Mouse (Mus musculus): ENCODE measurements at regions not wholly inside any gene's neighbourhood (a gene's known extent, or its start where the extent isn't known, plus 50 kb on each side); places are given as distances from the start of the nearest gene placed in this dataset.
"Not testable (repeated sequence)": the region's sequence is repeated elsewhere in the genome, so short reads cannot be mapped to it uniquely, and the experiment has no call there.

GRCm38 (mm10) chr8:37159481-37159880 lies 166.1 kb downstream of the AI429214 start:
- no peak for ATAC-seq (replicated peaks in 1 of 2; ENCODE audit: insufficient read depth in 1 of 2, low FRiP score in 2 of 2, low TSS enrichment in 1 of 2, low read depth in 1 of 2, poor library complexity in 2 of 2, severe bottlenecking in 2 of 2)

DNA sequence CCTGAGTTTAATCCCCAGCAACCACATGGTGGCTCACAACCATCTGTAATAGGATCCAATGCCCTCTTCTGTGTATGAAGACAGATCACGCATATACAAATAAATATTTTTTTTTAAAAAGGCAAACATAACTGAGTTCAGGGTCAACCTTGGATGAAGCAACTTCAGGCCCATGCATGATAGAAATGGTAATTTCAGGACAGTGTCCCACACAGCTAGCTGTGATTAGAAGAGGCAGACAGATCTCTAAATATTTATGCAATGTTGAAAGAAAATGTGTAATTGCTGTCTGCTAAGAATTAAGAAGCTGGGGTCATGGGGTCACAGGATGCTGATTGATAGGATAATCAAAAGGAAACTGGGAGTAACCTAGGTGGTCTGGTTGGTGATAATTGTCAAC lies 203.5 kb downstream of the AI429214 start:
- no peak for ATAC-seq (replicated peaks in 1 of 2; ENCODE audit: insufficient read depth in 1 of 2, low FRiP score in 2 of 2, low TSS enrichment in 1 of 2, low read depth in 1 of 2, poor library complexity in 2 of 2, severe bottlenecking in 2 of 2)

GRCm38 (mm10) chr8:37215894-37216293 lies 222.5 kb downstream of the AI429214 start:
- no peak for ATAC-seq (replicated peaks in 1 of 2; ENCODE audit: insufficient read depth in 1 of 2, low FRiP score in 2 of 2, low TSS enrichment in 1 of 2, low read depth in 1 of 2, poor library complexity in 2 of 2, severe bottlenecking in 2 of 2)

- ATAC-seq (replicated peaks in 1 of 2; ENCODE audit: insufficient read depth in 1 of 2, low FRiP score in 2 of 2, low TSS enrichment in 1 of 2, low read depth in 1 of 2, poor library complexity in 2 of 2, severe bottlenecking in 2 of 2): no peak
These were observed 233.7 kb downstream of the AI429214 start for GRCm38 (mm10) chr8:37227091-37227490.

GRCm38 (mm10) chr8:37237306-37237705 lies 243.9 kb downstream of the AI429214 start:
- ATAC-seq (replicated peaks in 1 of 2; ENCODE audit: insufficient read depth in 1 of 2, low FRiP score in 2 of 2, low TSS enrichment in 1 of 2, low read depth in 1 of 2, poor library complexity in 2 of 2, severe bottlenecking in 2 of 2): no peak

DNA sequence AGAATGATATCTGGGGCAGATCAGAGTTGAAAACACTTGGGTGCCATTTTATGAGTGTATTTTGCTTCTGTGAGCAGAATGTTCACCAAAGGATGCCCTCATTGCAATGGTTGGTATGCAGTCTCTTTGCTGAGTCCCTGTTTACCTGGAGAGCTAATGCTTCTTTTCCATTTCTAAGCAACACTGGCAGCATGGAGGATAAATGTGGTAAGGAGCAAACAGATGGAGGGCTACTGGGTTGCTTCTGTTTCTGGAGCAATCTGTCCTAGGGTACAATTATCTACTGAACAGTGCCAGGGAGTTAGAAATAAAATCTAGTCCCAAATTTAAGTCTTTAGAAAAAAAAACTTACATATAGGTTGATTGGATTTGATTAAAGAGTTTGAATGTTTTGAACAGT lies 245.9 kb downstream of the AI429214 start:
- ATAC-seq (replicated peaks in 1 of 2; ENCODE audit: insufficient read depth in 1 of 2, low FRiP score in 2 of 2, low TSS enrichment in 1 of 2, low read depth in 1 of 2, poor library complexity in 2 of 2, severe bottlenecking in 2 of 2): no peak

DNA sequence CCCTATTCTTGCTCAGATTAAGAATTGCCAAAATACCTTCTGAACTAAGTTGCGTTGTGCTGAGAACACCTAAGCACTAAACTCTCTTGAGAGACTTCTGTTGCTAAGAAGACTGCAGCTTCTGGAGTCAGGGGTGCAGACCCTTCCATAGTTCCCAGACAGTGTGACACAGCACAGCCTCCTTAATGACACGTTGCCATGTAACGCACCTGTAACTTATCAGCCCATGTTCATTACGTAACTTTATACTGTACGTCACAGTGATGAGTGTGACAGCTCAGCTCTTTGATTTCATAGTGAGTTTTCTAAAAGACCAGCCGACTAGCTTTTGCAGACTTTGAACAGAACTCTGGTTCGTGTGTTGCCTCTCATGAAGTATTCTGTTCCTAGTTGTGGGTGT lies 257.8 kb downstream of the AI429214 start:
- not testable (repeated sequence) for ATAC-seq (replicated peaks in 1 of 2; ENCODE audit: insufficient read depth in 1 of 2, low FRiP score in 2 of 2, low TSS enrichment in 1 of 2, low read depth in 1 of 2, poor library complexity in 2 of 2, severe bottlenecking in 2 of 2)

DNA sequence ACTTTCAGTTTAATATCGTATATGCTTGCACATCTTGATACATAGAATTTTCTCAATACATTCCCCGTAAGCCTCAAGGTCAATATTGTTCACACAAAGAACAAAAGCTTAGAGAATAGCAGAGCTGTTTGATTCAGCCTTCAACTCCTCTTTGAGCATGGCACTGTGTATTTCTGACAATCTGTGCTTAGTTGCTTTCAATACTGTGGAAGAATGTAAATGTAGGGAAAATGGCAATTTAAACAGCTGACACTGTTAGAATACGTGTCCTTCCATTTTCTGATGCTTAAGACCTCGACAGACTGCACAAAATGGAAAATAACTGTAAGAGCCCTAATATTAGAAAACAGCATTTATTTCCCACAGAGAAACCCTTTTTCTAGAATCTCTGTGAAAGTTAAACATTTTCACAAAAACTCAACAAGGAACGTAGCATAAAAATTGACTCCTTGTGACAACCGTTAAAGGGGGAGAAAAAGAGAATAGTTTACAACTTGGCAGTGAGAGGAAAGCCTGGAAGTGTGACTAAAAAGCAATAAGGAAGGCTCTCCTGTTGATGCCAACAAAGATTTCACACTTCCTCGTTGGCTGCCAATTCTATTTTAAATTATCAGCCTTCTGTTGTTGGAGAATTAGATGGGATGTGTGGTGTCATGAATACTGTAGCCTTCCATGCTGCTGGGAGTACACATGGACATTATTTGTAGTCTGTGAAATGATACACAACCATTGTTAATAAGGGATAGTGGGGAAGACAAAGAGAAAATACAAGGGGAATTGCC lies 297.9 kb downstream of the AI429214 start:
- no peak for ATAC-seq (replicated peaks in 1 of 2; ENCODE audit: insufficient read depth in 1 of 2, low FRiP score in 2 of 2, low TSS enrichment in 1 of 2, low read depth in 1 of 2, poor library complexity in 2 of 2, severe bottlenecking in 2 of 2)
